Mouse (Mus musculus) MEL (cell line): ENCODE measurements around the gene Smarcd1. TPM values are rescaled to one million over a fixed set of nuclear protein-coding genes. Genes with fewer than 3 reads are reported as not detected.

Experiments used
- DNase-seq: peaks from one replicate; pipeline ENCODE4 v3.0.0; 2011; ENCODE audit warnings: low read depth, low spot score
- H3K27ac ChIP-seq: 2 replicates; pipeline ENCODE4 v1.5.1; 2012; ENCODE audit warnings: low read depth, mild to moderate bottlenecking, control low read depth, low read length, moderate library complexity; ENCODE audit not compliant: control insufficient read depth
- H3K27me3 ChIP-seq, 2 experiments: fragments of 150-350 bp in 1 of 2; sonication (generic) in 1 of 2; 2 replicates each; pipeline ENCODE4 v1.6.1; 2012; ENCODE audit warnings: low read length in 2 of 2, mild to moderate bottlenecking in 2 of 2, improper control_type of control experiment in 1 of 2, moderate library complexity in 1 of 2; ENCODE audit not compliant: insufficient read depth in 2 of 2, control insufficient read depth in 1 of 2
- H3K36me3 ChIP-seq, 2 experiments: 2 replicates each; pipeline ENCODE4 v1.6.1; 2012 to 2014; ENCODE audit warnings: low read length in 2 of 2, improper control_type of control experiment in 1 of 2, inconsistent platforms in 1 of 2, mild to moderate bottlenecking in 1 of 2; ENCODE audit not compliant: insufficient read depth in 2 of 2, control insufficient read depth in 1 of 2
- H3K4me1 ChIP-seq, 2 experiments: fragments of 150-350 bp in 1 of 2; sonication (generic) in 1 of 2; 2 replicates each; pipeline ENCODE4 v1.6.1; 2012; ENCODE audit warnings: low read length in 2 of 2, improper control_type of control experiment in 1 of 2, mild to moderate bottlenecking in 1 of 2; ENCODE audit not compliant: insufficient read depth in 2 of 2, control insufficient read depth in 1 of 2
- H3K4me3 ChIP-seq, 2 experiments: fragments of 150-350 bp in 1 of 2; sonication (generic) in 1 of 2; 2 replicates each; pipeline ENCODE4 v1.5.1; 2012; ENCODE audit warnings: low read depth in 2 of 2, low read length in 2 of 2, mild to moderate bottlenecking in 2 of 2, moderate library complexity in 2 of 2, control low read depth in 1 of 2, improper control_type of control experiment in 1 of 2; ENCODE audit not compliant: control insufficient read depth in 1 of 2, insufficient read depth in 1 of 2
- H3K79me2 ChIP-seq: 2 replicates; pipeline ENCODE4 v1.6.1; 2012; ENCODE audit warnings: mild to moderate bottlenecking, low read length, moderate library complexity; ENCODE audit not compliant: control insufficient read depth, poor library complexity, insufficient read depth
- H3K9ac ChIP-seq: 2 replicates; pipeline ENCODE4 v1.6.1; 2012; ENCODE audit warnings: low read depth, mild to moderate bottlenecking, control low read depth, low read length, moderate library complexity; ENCODE audit not compliant: control insufficient read depth, poor library complexity, severe bottlenecking
- H3K9me3 ChIP-seq: fragments of 150-350 bp; sonication (generic); replicated peaks from 2 replicates; pipeline ENCODE4 v1.6.1; 2012; ENCODE audit warnings: mild to moderate bottlenecking, low read length, improper control_type of control experiment, moderate library complexity; ENCODE audit not compliant: insufficient read depth
- BHLHE40 ChIP-seq: IDR thresholded peaks from 2 replicates; pipeline ENCODE4 v1.6.1; 2012; ENCODE audit warnings: low read depth, mild to moderate bottlenecking, inconsistent platforms, low read length, improper control_type of control experiment, borderline replicate concordance
- CHD2 ChIP-seq: IDR thresholded peaks from 2 replicates; pipeline ENCODE4 v1.6.1; 2011; ENCODE audit warnings: low read length, improper control_type of control experiment
- CTCF ChIP-seq, 3 experiments: IDR thresholded peaks in 2 of 3; conservative IDR thresholded peaks in 1 of 3; 2 replicates each; pipeline ENCODE4 v1.5.1; 2011 to 2012; ENCODE audit warnings: low read length in 3 of 3, low read depth in 2 of 3, mild to moderate bottlenecking in 2 of 3, improper control_type of control experiment in 1 of 3, inconsistent platforms in 1 of 3, mixed read lengths in 1 of 3, moderate library complexity in 1 of 3; ENCODE audit not compliant: control insufficient read depth in 1 of 3, insufficient read depth in 1 of 3, poor library complexity in 1 of 3, severe bottlenecking in 1 of 3
- E2F4 ChIP-seq: IDR thresholded peaks from 2 replicates; pipeline ENCODE4 v1.6.1; 2011; ENCODE audit warnings: low read depth, low read length, improper control_type of control experiment, borderline replicate concordance
- EP300 ChIP-seq, 2 experiments: IDR thresholded peaks; 2 replicates each; pipeline ENCODE4 v1.6.1; 2011; ENCODE audit warnings: improper control_type of control experiment in 2 of 2, low read length in 2 of 2, low read depth in 1 of 2, mild to moderate bottlenecking in 1 of 2
- GABPA ChIP-seq: IDR thresholded peaks from 2 replicates; pipeline ENCODE4 v1.6.1; 2012; ENCODE audit warnings: low read depth, mild to moderate bottlenecking, inconsistent platforms, low read length, improper control_type of control experiment, moderate library complexity
- HCFC1 ChIP-seq: IDR thresholded peaks from 2 replicates; pipeline ENCODE4 v1.6.1; 2012; ENCODE audit warnings: low read depth, mild to moderate bottlenecking, inconsistent platforms, low read length, improper control_type of control experiment, moderate library complexity
- JUND ChIP-seq: IDR thresholded peaks from 2 replicates; pipeline ENCODE4 v1.6.1; 2011; ENCODE audit warnings: low read depth, mild to moderate bottlenecking, improper control_type of control experiment, low read length
- MAZ ChIP-seq: IDR thresholded peaks from 2 replicates; pipeline ENCODE4 v1.6.1; 2012; ENCODE audit warnings: low read depth, mild to moderate bottlenecking, inconsistent platforms, low read length, improper control_type of control experiment
- MEF2A ChIP-seq: IDR thresholded peaks from 2 replicates; pipeline ENCODE4 v1.6.1; 2014; ENCODE audit warnings: low read depth, mild to moderate bottlenecking, inconsistent platforms, low read length, improper control_type of control experiment; ENCODE audit not compliant: poor library complexity, insufficient replicate concordance, severe bottlenecking; ENCODE audit errors: extremely low read depth
- MXI1 ChIP-seq: IDR thresholded peaks from 2 replicates; pipeline ENCODE4 v1.6.1; 2011; ENCODE audit warnings: mild to moderate bottlenecking, low read depth, low read length, improper control_type of control experiment
- NELFE ChIP-seq: IDR thresholded peaks from 2 replicates; pipeline ENCODE4 v1.6.1; 2011; ENCODE audit warnings: low read depth, low read length, improper control_type of control experiment
- POLR2AphosphoS2 ChIP-seq: IDR thresholded peaks from 2 replicates; pipeline ENCODE4 v1.6.1; 2011; ENCODE audit warnings: low read length, improper control_type of control experiment
- POLR2AphosphoS5 ChIP-seq: IDR thresholded peaks from 2 replicates; pipeline ENCODE4 v1.6.1; 2012; ENCODE audit warnings: low read depth, borderline replicate concordance, mild to moderate bottlenecking, inconsistent platforms, low read length, moderate library complexity, mixed read lengths
- RAD21 ChIP-seq: IDR thresholded peaks from 2 replicates; pipeline ENCODE4 v1.6.1; 2011; ENCODE audit warnings: mild to moderate bottlenecking, low read depth, low read length, improper control_type of control experiment
- RCOR1 ChIP-seq: IDR thresholded peaks from 2 replicates; pipeline ENCODE4 v1.6.1; 2012; ENCODE audit warnings: low read depth, mild to moderate bottlenecking, inconsistent platforms, low read length, improper control_type of control experiment
- SIN3A ChIP-seq: IDR thresholded peaks from 2 replicates; pipeline ENCODE4 v1.6.1; 2012; ENCODE audit warnings: low read length, improper control_type of control experiment, inconsistent platforms
- TBP ChIP-seq: IDR thresholded peaks from 2 replicates; pipeline ENCODE4 v1.8.0; 2011; ENCODE audit warnings: low read depth, low read length, improper control_type of control experiment
- TCF12 ChIP-seq: IDR thresholded peaks from 2 replicates; pipeline ENCODE4 v1.6.1; 2014; ENCODE audit warnings: low read depth, mild to moderate bottlenecking, inconsistent platforms, low read length, improper control_type of control experiment, moderate library complexity
- UBTF ChIP-seq: IDR thresholded peaks from 2 replicates; pipeline ENCODE4 v1.6.1; 2012; ENCODE audit warnings: low read depth, mild to moderate bottlenecking, inconsistent platforms, low read length, improper control_type of control experiment, moderate library complexity, borderline replicate concordance; ENCODE audit not compliant: insufficient read depth
- USF1 ChIP-seq: IDR thresholded peaks from 2 replicates; pipeline ENCODE4 v1.6.1; 2014; ENCODE audit warnings: low read depth, mild to moderate bottlenecking, inconsistent platforms, low read length, improper control_type of control experiment, moderate library complexity
- USF2 ChIP-seq, 2 experiments: IDR thresholded peaks; 2 replicates each; pipeline ENCODE4 v1.6.1; 2011 to 2012; ENCODE audit warnings: improper control_type of control experiment in 2 of 2, low read length in 2 of 2, borderline replicate concordance in 1 of 2, inconsistent platforms in 1 of 2, low read depth in 1 of 2, mild to moderate bottlenecking in 1 of 2; ENCODE audit not compliant: insufficient read depth in 1 of 2
- ZMIZ1 ChIP-seq: IDR thresholded peaks from 2 replicates; pipeline ENCODE4 v1.6.1; 2012; ENCODE audit warnings: low read depth, mild to moderate bottlenecking, inconsistent platforms, low read length, improper control_type of control experiment, moderate library complexity
- ZNF384 ChIP-seq: IDR thresholded peaks from 2 replicates; pipeline ENCODE4 v1.6.1; 2012; ENCODE audit warnings: low read depth, mild to moderate bottlenecking, inconsistent platforms, low read length, improper control_type of control experiment
- polyA plus RNA-seq, 2 experiments: library from polyadenylated mRNA; stranded (reverse) in 1 of 2; unstranded in 1 of 2; fragments of >175 nt in 1 of 2; fragments of >200 nt in 1 of 2; gene quantifications; 2 replicates each; pipeline versions ENCODE4 v1.2.1 to v1.2.4; 2012; ENCODE audit warnings: low replicate concordance in 2 of 2, low read depth in 1 of 2; ENCODE audit not compliant: insufficient read length in 2 of 2, insufficient read depth in 1 of 2, missing spikeins in 1 of 2
- total RNA-seq: library from RNA; depleted of rRNA; stranded (reverse); fragments of 300-350 nt; gene quantifications from 2 replicates; pipeline ENCODE4 v1.2.3, GENCODE M21; 2012

Smarcd1 gene
- total and polyA plus RNA-seq, 3 experiments = 20.1 to 247 (median 72.5) TPM

DNA sequence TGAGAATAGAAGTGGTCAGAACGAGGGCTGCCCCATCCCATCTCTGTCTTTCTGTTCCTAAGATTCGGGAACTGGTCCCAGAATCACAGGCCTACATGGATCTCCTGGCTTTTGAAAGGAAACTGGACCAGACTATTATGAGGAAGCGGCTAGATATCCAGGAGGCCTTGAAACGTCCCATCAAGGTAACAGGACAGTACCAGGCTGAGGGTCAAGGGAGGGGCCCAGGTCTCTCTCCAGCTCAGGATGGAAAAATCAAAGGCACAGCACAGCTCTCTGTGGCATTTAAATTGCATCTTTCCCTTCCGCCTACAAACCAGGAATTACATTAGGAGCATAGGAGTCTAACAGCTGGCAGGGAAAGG lies 1.7 kb downstream of the Smarcd1 start:
- no peaks in the 10 kb centered on the region for H3K9me3 ChIP-seq
- H3K9ac ChIP-seq = no peak overlapping the region
- TF ChIP-seq RCOR1 (no peak), NELFE (no peak), JUND (no peak), E2F4 (no peak), GABPA (no peak), TBP (no peak), CHD2 (no peak), MEF2A (no peak), HCFC1 (no peak), ZNF384 (no peak), UBTF (no peak), USF1 (no peak), POLR2AphosphoS2 (no peak), POLR2AphosphoS5 (no peak), SIN3A (no peak), USF2 (IDR thresholded peaks at IDR 0.05; ENCODE audit: borderline replicate concordance in 1 of 2, insufficient read depth in 1 of 2, low read depth in 1 of 2, low read length in 2 of 2) (no peak), MXI1 (no peak)
- peaks cover 4% of the 10 kb centered on the region; the same call in 1 of the 2 replicates for H3K79me2 ChIP-seq
- H3K27ac ChIP-seq = no peak overlapping the region
- H3K36me3 ChIP-seq = peaks cover under 1 to 7% of the 10 kb centered on the region in 2 experiments; a peak in 3 of 4 replicates
- no peaks in the 10 kb centered on the region for H3K27me3 ChIP-seq
- peaks cover 0 to 18% of the 10 kb centered on the region in 2 experiments; a peak in 3 of 4 replicates for H3K4me1 ChIP-seq
- DNase-seq = no peak
- no peak overlapping the region for H3K4me3 ChIP-seq

GRCm38 (mm10) chr15:99704041-99704681 lies 2.2 kb downstream of the Smarcd1 start:
- Histone ChIP-seq H3K9ac (no peak overlapping the region), H3K27ac (no peak overlapping the region)

More at GRCm38 (mm10) chr15:99704041-99704681, 2.2 kb downstream of the Smarcd1 start:
- TF ChIP-seq POLR2AphosphoS5 (no peak), ZMIZ1 (no peak), JUND (no peak), EP300 (IDR thresholded peaks at IDR 0.05; ENCODE audit: low read depth in 1 of 2, low read length in 2 of 2) (no peak), MAZ (no peak), BHLHE40 (no peak), CTCF (IDR thresholded peaks at IDR 0.05 in 2 of 3, conservative IDR thresholded peaks at IDR 0.05 in 1 of 3; ENCODE audit: control insufficient read depth in 1 of 3, insufficient read depth in 1 of 3, low read depth in 2 of 3, low read length in 3 of 3, poor library complexity in 1 of 3, severe bottlenecking in 1 of 3) (no peak), RAD21 (no peak), TCF12 (no peak)
- no peak for DNase-seq
- H3K4me1 ChIP-seq = peaks cover 0 to 14% of the 10 kb centered on the region in 2 experiments; a peak in 2 of 4 replicates
- peaks cover 3 to 4% of the 10 kb centered on the region in 2 experiments; a peak in 3 of 4 replicates for H3K36me3 ChIP-seq
- no peak overlapping the region for H3K4me3 ChIP-seq
- H3K79me2 ChIP-seq = peaks cover 4% of the 10 kb centered on the region; the same call in 1 of the 2 replicates
- H3K27me3 ChIP-seq = no peaks in the 10 kb centered on the region
- no peaks in the 10 kb centered on the region for H3K9me3 ChIP-seq
